Mouse (Mus musculus) CH12.LX (cell line): ENCODE measurements at regions not wholly inside any gene's neighbourhood (a gene's known extent, or its start where the extent isn't known, plus 50 kb on each side); places are given as distances from the start of the nearest gene placed in this dataset.

Experiments
- DNase-seq: peaks from one replicate; pipeline ENCODE4 v3.0.0-alpha.2; 2013; ENCODE audit errors: extremely low read depth
- H3K27ac ChIP-seq: 2 replicates; pipeline ENCODE4 v1.5.1; 2012; ENCODE audit warnings: low read depth, mild to moderate bottlenecking, control low read depth, moderate library complexity; ENCODE audit not compliant: insufficient read depth
- H3K27me3 ChIP-seq: replicated peaks from 2 replicates; pipeline ENCODE3; 2012; ENCODE audit warnings: inconsistent platforms
- H3K36me3 ChIP-seq, 2 experiments: replicated peaks in 1 of 2; 2 replicates each; pipeline versions ENCODE3 to v1.6.1; 2012; ENCODE audit warnings: inconsistent platforms in 1 of 2, low read length in 1 of 2, mild to moderate bottlenecking in 1 of 2, mixed read lengths in 1 of 2, moderate library complexity in 1 of 2; ENCODE audit not compliant: control insufficient read depth in 1 of 2, insufficient read depth in 1 of 2
- H3K4me1 ChIP-seq, 2 experiments: 2 replicates each; pipeline ENCODE4 v1.6.1; 2012; ENCODE audit warnings: inconsistent platforms in 1 of 2, moderate library complexity in 1 of 2; ENCODE audit not compliant: insufficient read depth in 2 of 2, control insufficient read depth in 1 of 2
- H3K4me2 ChIP-seq: 2 replicates; pipeline ENCODE4 v1.6.1; 2012; ENCODE audit warnings: low read depth, mild to moderate bottlenecking, control low read depth; ENCODE audit not compliant: poor library complexity, insufficient read depth, severe bottlenecking
- H3K4me3 ChIP-seq, 3 experiments: fragments of 150-350 bp in 1 of 3; sonication (generic) in 1 of 3; replicated peaks in 1 of 3; 2 replicates each; pipeline versions ENCODE3 to v1.5.1; 2011 to 2012; ENCODE audit warnings: low read depth in 2 of 3, low read length in 2 of 3, mild to moderate bottlenecking in 2 of 3, moderate library complexity in 2 of 3, control low read depth in 1 of 3, improper control_type of control experiment in 1 of 3, inconsistent platforms in 1 of 3, mixed read lengths in 1 of 3; ENCODE audit not compliant: poor library complexity in 1 of 3
- H3K79me2 ChIP-seq: replicated peaks from 2 replicates; pipeline ENCODE4 v1.6.1; 2012; ENCODE audit warnings: mild to moderate bottlenecking, moderate library complexity; ENCODE audit not compliant: control insufficient read depth, poor library complexity, insufficient read depth, severe bottlenecking; ENCODE audit errors: extremely low read depth
- H3K9ac ChIP-seq: 2 replicates; pipeline ENCODE4 v1.6.1; 2012; ENCODE audit warnings: low read depth, mild to moderate bottlenecking, control low read depth, moderate library complexity; ENCODE audit not compliant: insufficient read depth
- H3K9me3 ChIP-seq: replicated peaks from 2 replicates; pipeline ENCODE3; 2012; ENCODE audit warnings: low read length, inconsistent platforms, mixed read lengths
- BHLHE40 ChIP-seq: IDR thresholded peaks from 2 replicates; pipeline ENCODE4 v1.6.1; 2011; ENCODE audit warnings: mild to moderate bottlenecking, low read depth, low read length, improper control_type of control experiment
- CHD2 ChIP-seq: IDR thresholded peaks from 2 replicates; pipeline ENCODE4 v1.6.1; 2011; ENCODE audit warnings: low read length, improper control_type of control experiment
- CTCF ChIP-seq, 2 experiments: IDR thresholded peaks in 1 of 2; conservative IDR thresholded peaks in 1 of 2; 2 replicates each; pipeline ENCODE4 v1.5.1; 2011 to 2012; ENCODE audit warnings: low read depth in 2 of 2, low read length in 2 of 2, improper control_type of control experiment in 1 of 2, inconsistent platforms in 1 of 2, mild to moderate bottlenecking in 1 of 2, moderate library complexity in 1 of 2
- E2F4 ChIP-seq: IDR thresholded peaks from 2 replicates; pipeline ENCODE4 v1.6.1; 2011; ENCODE audit warnings: low read depth, low read length, improper control_type of control experiment; ENCODE audit not compliant: insufficient replicate concordance
- ELF1 ChIP-seq: IDR thresholded peaks from 2 replicates; pipeline ENCODE4 v1.6.1; 2014; ENCODE audit warnings: low read depth, mild to moderate bottlenecking, inconsistent platforms, low read length, improper control_type of control experiment
- EP300 ChIP-seq: IDR thresholded peaks from 2 replicates; pipeline ENCODE4 v1.6.1; 2011; ENCODE audit warnings: low read length, improper control_type of control experiment
- GABPA ChIP-seq: IDR thresholded peaks from 2 replicates; pipeline ENCODE4 v1.6.1; 2012; ENCODE audit warnings: low read depth, low read length, improper control_type of control experiment, inconsistent platforms; ENCODE audit not compliant: insufficient replicate concordance
- HCFC1 ChIP-seq: IDR thresholded peaks from 2 replicates; pipeline ENCODE4 v1.6.1; 2012; ENCODE audit warnings: low read depth, mild to moderate bottlenecking, inconsistent platforms, low read length, improper control_type of control experiment
- JUND ChIP-seq: conservative IDR thresholded peaks from 2 replicates; pipeline ENCODE4 v1.6.1; 2011; ENCODE audit warnings: low read depth, low read length, improper control_type of control experiment
- MAX ChIP-seq: IDR thresholded peaks from 2 replicates; pipeline ENCODE4 v1.6.1; 2011; ENCODE audit warnings: low read length, improper control_type of control experiment
- MAZ ChIP-seq: IDR thresholded peaks from 2 replicates; pipeline ENCODE4 v1.6.1; 2012; ENCODE audit warnings: low read depth, mild to moderate bottlenecking, inconsistent platforms, low read length, improper control_type of control experiment, moderate library complexity
- MEF2A ChIP-seq: IDR thresholded peaks from 2 replicates; pipeline ENCODE4 v1.6.1; 2014; ENCODE audit warnings: low read depth, mild to moderate bottlenecking, inconsistent platforms, low read length, improper control_type of control experiment, borderline replicate concordance
- MYC ChIP-seq: IDR thresholded peaks from 2 replicates; pipeline ENCODE4 v1.6.1; 2011; ENCODE audit warnings: low read depth, mild to moderate bottlenecking, improper control_type of control experiment, low read length
- PAX5 ChIP-seq: IDR thresholded peaks from 2 replicates; pipeline ENCODE4 v1.6.1; 2012; ENCODE audit warnings: low read length, inconsistent platforms, mixed read lengths
- RAD21 ChIP-seq: IDR thresholded peaks from 2 replicates; pipeline ENCODE4 v1.6.1; 2011; ENCODE audit warnings: low read depth, mild to moderate bottlenecking, low read length, improper control_type of control experiment, moderate library complexity
- RCOR1 ChIP-seq: conservative IDR thresholded peaks from 2 replicates; pipeline ENCODE4 v1.6.1; 2012; ENCODE audit warnings: low read depth, mild to moderate bottlenecking, inconsistent platforms, low read length, improper control_type of control experiment
- TBP ChIP-seq: conservative IDR thresholded peaks from 2 replicates; pipeline ENCODE4 v1.6.1; 2011; ENCODE audit warnings: low read depth, low read length, improper control_type of control experiment
- UBTF ChIP-seq: IDR thresholded peaks from 2 replicates; pipeline ENCODE4 v1.6.1; 2012; ENCODE audit warnings: low read depth, mild to moderate bottlenecking, inconsistent platforms, low read length, improper control_type of control experiment, moderate library complexity
- USF1 ChIP-seq: IDR thresholded peaks from 2 replicates; pipeline ENCODE4 v1.6.1; 2014; ENCODE audit warnings: low read depth, mild to moderate bottlenecking, inconsistent platforms, low read length, improper control_type of control experiment
- ZKSCAN1 ChIP-seq: IDR thresholded peaks from 2 replicates; pipeline ENCODE4 v1.6.1; 2012; ENCODE audit warnings: low read depth, inconsistent platforms, low read length, improper control_type of control experiment, borderline replicate concordance
- ZMIZ1 ChIP-seq: IDR thresholded peaks from 2 replicates; pipeline ENCODE4 v1.6.1; 2012; ENCODE audit warnings: low read depth, mild to moderate bottlenecking, inconsistent platforms, low read length, improper control_type of control experiment
- ZNF384 ChIP-seq: IDR thresholded peaks from 2 replicates; pipeline ENCODE4 v1.6.1; 2012; ENCODE audit warnings: low read depth, low read length, improper control_type of control experiment, inconsistent platforms
- dilution Hi-C: fragments of 300-500 bp; cut with MboI; formaldehyde crosslinking; loops from 2 replicates; pipeline ENCODE4 v1.14.3; 2020; ENCODE audit warnings: low sequenced_read_pairs; ENCODE audit not compliant: extremely low pct_unique_long_range_greater_than_20kb, extremely low pct_ligation_motif_present
- in situ Hi-C: fragments of 300-500 bp; cut with MboI; formaldehyde crosslinking; loops from 3 replicates; pipeline ENCODE4 v1.14.3; 2019; ENCODE audit warnings: low sequenced_read_pairs, low pct_ligation_motif_present, low pct_unique_long_range_greater_than_20kb, mixed read lengths

DNA sequence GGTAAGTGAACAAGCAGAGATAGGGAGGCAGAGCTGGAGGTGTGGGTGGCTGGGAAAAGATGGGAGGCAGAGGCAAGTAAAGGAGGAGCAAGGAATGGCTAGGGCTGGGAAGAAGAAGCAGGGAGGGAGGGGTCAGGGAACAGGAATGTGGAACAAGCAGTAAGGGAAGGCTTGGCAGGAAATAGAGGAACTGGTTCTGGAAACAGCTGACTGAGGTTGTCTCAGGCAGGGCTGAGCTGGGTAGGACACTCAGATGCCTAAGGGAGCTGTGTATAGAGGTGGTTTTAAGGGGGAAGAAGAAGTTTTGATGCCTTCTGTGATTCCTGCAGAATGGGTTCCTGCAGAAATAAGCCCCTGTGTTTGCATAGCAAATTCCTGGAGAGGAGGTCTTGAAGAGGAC, 92.7 kb downstream of the Nucb2 start:
- dilution Hi-C loops (no loop called here), in situ Hi-C loops (no loop called here)
- no peaks in the 10 kb centered on the region for H3K79me2 ChIP-seq
- no peak overlapping the region for H3K27ac ChIP-seq
- no peaks in the 10 kb centered on the region for H3K27me3 ChIP-seq
- no peak overlapping the region for H3K9ac ChIP-seq
- TF ChIP-seq MAZ = no peak
- no peak for TF ChIP-seq ELF1
- TF ChIP-seq MYC = no peak
- no peak for TF ChIP-seq MAX
- TF ChIP-seq ZKSCAN1 = no peak
- no peak for TF ChIP-seq GABPA
- TF ChIP-seq E2F4 = no peak
- TF ChIP-seq EP300 = no peak
- TF ChIP-seq TBP = no peak
- TF ChIP-seq CTCF (conservative IDR thresholded peaks at IDR 0.05 in 1 of 2, IDR thresholded peaks at IDR 0.05 in 1 of 2; ENCODE audit: low read depth in 2 of 2, low read length in 2 of 2) = no peak
- no peak for TF ChIP-seq USF1
- no peak for TF ChIP-seq UBTF
- TF ChIP-seq MEF2A = no peak
- no peak for TF ChIP-seq HCFC1
- TF ChIP-seq ZNF384 = no peak
- TF ChIP-seq ZMIZ1 = no peak
- no peak for TF ChIP-seq RCOR1
- TF ChIP-seq PAX5 = no peak
- no peak for TF ChIP-seq BHLHE40
- TF ChIP-seq RAD21 = no peak
- H3K9me3 ChIP-seq = no peaks in the 10 kb centered on the region
- no peak overlapping the region for H3K4me2 ChIP-seq
- peaks cover 0 to 7% of the 10 kb centered on the region in 2 experiments; a peak in 2 of 4 replicates for H3K4me1 ChIP-seq
- H3K36me3 ChIP-seq = no peaks in the 10 kb centered on the region
- H3K4me3 ChIP-seq = no peak overlapping the region
- DNase-seq = no peak

DNA sequence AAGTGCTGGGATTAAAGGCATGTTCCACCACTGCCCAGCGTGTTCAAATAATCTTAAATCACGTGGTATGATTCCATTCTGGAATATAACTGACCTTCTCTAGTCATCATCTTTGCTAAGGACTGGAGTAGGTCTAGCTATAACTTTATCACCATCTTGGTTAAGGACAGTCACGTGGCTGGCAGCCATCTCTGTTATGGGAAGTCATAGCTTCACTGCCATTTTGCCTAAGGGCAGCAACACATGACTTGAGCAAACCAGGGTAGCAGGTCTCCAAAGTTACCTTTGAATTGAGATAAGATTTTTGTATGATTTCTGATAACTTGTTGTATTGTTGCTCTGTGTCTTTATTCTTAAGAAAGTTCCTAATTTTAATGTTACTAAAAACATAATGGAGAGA, 96.2 kb downstream of the Nucb2 start:
- no peak overlapping the region for H3K27ac ChIP-seq
- H3K4me1 ChIP-seq = peaks cover 9 to 26% of the 10 kb centered on the region in 2 experiments
- no peak overlapping the region for H3K4me3 ChIP-seq
- TF ChIP-seq CHD2 (no peak), MAX (no peak), TBP (no peak), JUND (no peak)
- TF ChIP-seq, all 38 proteins: peak for 0
- Histone ChIP-seq H3K9me3 (no peaks in the 10 kb centered on the region), H3K4me2 (no peak overlapping the region), H3K36me3 (no peaks in the 10 kb centered on the region), H3K79me2 (no peaks in the 10 kb centered on the region), H3K27me3 (no peaks in the 10 kb centered on the region), H3K9ac (no peak overlapping the region)
- dilution Hi-C loops (no loop called here), in situ Hi-C loops (loop anchor here (10.0 to 25.0 kb wide), 4 partner anchors 136 to 463 kb away; partner anchors contain the start of gene Rps13)
- DNase-seq = no peak
